Mouse (Mus musculus) kidney, embryonic 14.5 days (tissue): ENCODE results near the gene Chst1. TPM values are rescaled to one million over a fixed set of nuclear protein-coding genes. Genes with fewer than 3 reads are reported as not detected.

Source experiments
- ATAC-seq: fragments of 200-750 bp; cut with Nextera tagmentation; 2 replicates; pipeline ENCODE4 v1.8.0; 2017; ENCODE audit warnings: moderate number of reproducible peaks, mild to moderate bottlenecking, moderate TSS enrichment, moderate library complexity; ENCODE audit not compliant: low FRiP score, low TSS enrichment
- H3K27ac ChIP-seq: fragments of 300-500 bp; sonication (generic); 2 replicates; pipeline ENCODE4 v1.5.1; 2014; ENCODE audit warnings: low read depth, mild to moderate bottlenecking, low read length, moderate library complexity, mixed read lengths
- H3K27me3 ChIP-seq: fragments of 300-500 bp; sonication (generic); 2 replicates; pipeline ENCODE4 v1.6.1; 2014; ENCODE audit warnings: mild to moderate bottlenecking, low read length; ENCODE audit not compliant: control insufficient read depth, insufficient read depth
- H3K36me3 ChIP-seq: fragments of 300-500 bp; sonication (generic); 2 replicates; pipeline ENCODE4 v1.6.1; 2014; ENCODE audit warnings: low read length, mixed read lengths; ENCODE audit not compliant: control insufficient read depth, insufficient read depth
- H3K4me1 ChIP-seq: fragments of 300-500 bp; sonication (generic); 2 replicates; pipeline ENCODE4 v1.6.1; 2014; ENCODE audit warnings: low read length, mixed read lengths; ENCODE audit not compliant: control insufficient read depth, insufficient read depth
- H3K4me2 ChIP-seq: fragments of 300-500 bp; sonication (generic); replicated peaks from 2 replicates; pipeline ENCODE4 v1.6.1; 2014; ENCODE audit warnings: low read depth, mild to moderate bottlenecking, low read length
- H3K4me3 ChIP-seq: fragments of 300-500 bp; sonication (generic); 2 replicates; pipeline ENCODE4 v1.5.1; 2014; ENCODE audit warnings: mild to moderate bottlenecking, low read length
- H3K9ac ChIP-seq: fragments of 300-500 bp; sonication (generic); 2 replicates; pipeline ENCODE4 v1.6.1; 2014; ENCODE audit warnings: low read depth, mild to moderate bottlenecking, low read length, moderate library complexity
- H3K9me3 ChIP-seq: fragments of 300-500 bp; sonication (generic); 2 replicates; pipeline ENCODE4 v1.6.1; 2016; ENCODE audit warnings: low read length; ENCODE audit not compliant: control insufficient read depth
- WGBS: fragments of 180-500 bp; shearing (Covaris S2); extraction: QIAGEN DNeasy Blood & Tissue Kit; methylation state at CpG from one replicate; pipeline ENCODE4 v1.1.7; 2014; 5-methylcytosine and 5-hydroxymethylcytosine counted together
- polyA plus RNA-seq: library from polyadenylated mRNA; unstranded; fragments of >200 nt; fragmentation: Nextera tagmentation; extraction: Ambion mirVana; gene quantifications from 2 replicates; pipeline ENCODE4 v1.2.1, GENCODE M21; 2014

Chst1 gene
- polyA plus RNA-seq, 1 experiment from 2014 or later, result 6.4 TPM

DNA sequence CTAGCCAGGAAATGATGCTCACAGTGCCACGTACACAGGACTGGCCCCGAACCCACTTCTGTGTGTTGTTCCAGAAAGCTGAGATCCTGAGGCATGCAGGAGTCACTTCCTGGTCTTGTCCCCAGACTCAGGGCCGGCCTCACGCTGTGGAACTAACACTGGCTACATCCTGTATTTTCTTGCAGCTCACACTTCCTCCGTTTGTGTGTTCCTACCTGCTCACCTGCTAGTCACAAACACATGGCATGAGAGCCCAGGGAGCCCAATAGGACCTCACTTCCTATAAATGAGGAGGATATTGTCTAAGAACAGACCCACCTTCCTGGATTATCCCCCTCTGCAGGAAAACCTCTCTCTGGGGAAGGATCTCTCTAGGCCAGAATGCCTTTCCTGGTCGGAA, 18.5 kb downstream of the Chst1 start:
- Histone ChIP-seq H3K9ac (no peak overlapping the region), H3K4me2 (no peak overlapping the region), H3K9me3 (no peaks in the 10 kb centered on the region), H3K36me3 (peaks cover 3% of the 10 kb centered on the region; the same call in 1 of the 2 replicates), H3K27me3 (no peaks in the 10 kb centered on the region), H3K27ac (no peak overlapping the region), H3K4me3 (no peak overlapping the region), H3K4me1 (no peaks in the 10 kb centered on the region)
- no peak for ATAC-seq
- WGBS, result 60% methylated on average over 6 of the region's 6 CpGs

- ATAC-seq, result no peak
These were observed 28.1 kb downstream of the Chst1 start for GRCm38 (mm10) chr2:92627633-92628032.

GRCm38 (mm10) chr2:92630799-92631198, 31.3 kb downstream of the Chst1 start:
- ATAC-seq, result no peak
- no peak overlapping the region for H3K9ac ChIP-seq
- H3K4me2 ChIP-seq, result no peak overlapping the region
- no peaks in the 10 kb centered on the region for H3K36me3 ChIP-seq
- no peaks in the 10 kb centered on the region for H3K4me1 ChIP-seq
- no peaks in the 10 kb centered on the region for H3K9me3 ChIP-seq
- no peak overlapping the region for H3K4me3 ChIP-seq
- no peak overlapping the region for H3K27ac ChIP-seq
- 93% methylated on average over 11 of the region's 11 CpGs for WGBS
- no peaks in the 10 kb centered on the region for H3K27me3 ChIP-seq

More at GRCm38 (mm10) chr2:92627633-92628032, 28.1 kb downstream of the Chst1 start:
- Histone ChIP-seq H3K4me3 (no peak overlapping the region), H3K4me1 (no peaks in the 10 kb centered on the region), H3K9me3 (no peaks in the 10 kb centered on the region), H3K27ac (no peak overlapping the region), H3K27me3 (no peaks in the 10 kb centered on the region), H3K36me3 (no peaks in the 10 kb centered on the region), H3K9ac (no peak overlapping the region), H3K4me2 (no peak overlapping the region)
- 67% methylated on average over 2 of the region's 2 CpGs for WGBS

DNA sequence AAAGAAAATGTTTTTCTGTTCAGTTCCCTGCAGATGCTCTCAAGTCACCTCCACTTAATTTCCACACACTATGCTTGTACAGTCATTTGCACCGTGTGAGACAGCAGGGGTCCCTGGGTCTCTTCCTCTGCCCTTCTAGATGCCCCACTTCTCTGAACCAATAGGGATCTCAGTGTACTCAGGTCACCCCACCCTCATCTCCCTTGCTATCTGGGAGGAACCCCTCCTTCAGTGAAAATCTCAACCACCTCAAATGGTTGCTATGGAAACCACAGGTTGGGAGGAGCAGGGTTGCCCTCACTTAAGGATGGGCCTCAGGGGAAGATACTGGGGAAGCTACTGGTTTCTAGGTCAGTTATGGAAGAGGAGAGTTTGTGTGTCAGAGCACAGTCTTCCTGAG, 32.5 kb downstream of the Chst1 start:
- no peaks in the 10 kb centered on the region for H3K4me1 ChIP-seq
- no peak overlapping the region for H3K27ac ChIP-seq
- no peak for ATAC-seq
- H3K9me3 ChIP-seq, result no peaks in the 10 kb centered on the region
- H3K36me3 ChIP-seq, result no peaks in the 10 kb centered on the region
- WGBS, result 48% methylated on average over 1 of the region's 1 CpGs
- no peak overlapping the region for H3K9ac ChIP-seq
- no peak overlapping the region for H3K4me2 ChIP-seq
- no peak overlapping the region for H3K4me3 ChIP-seq
- no peaks in the 10 kb centered on the region for H3K27me3 ChIP-seq

DNA sequence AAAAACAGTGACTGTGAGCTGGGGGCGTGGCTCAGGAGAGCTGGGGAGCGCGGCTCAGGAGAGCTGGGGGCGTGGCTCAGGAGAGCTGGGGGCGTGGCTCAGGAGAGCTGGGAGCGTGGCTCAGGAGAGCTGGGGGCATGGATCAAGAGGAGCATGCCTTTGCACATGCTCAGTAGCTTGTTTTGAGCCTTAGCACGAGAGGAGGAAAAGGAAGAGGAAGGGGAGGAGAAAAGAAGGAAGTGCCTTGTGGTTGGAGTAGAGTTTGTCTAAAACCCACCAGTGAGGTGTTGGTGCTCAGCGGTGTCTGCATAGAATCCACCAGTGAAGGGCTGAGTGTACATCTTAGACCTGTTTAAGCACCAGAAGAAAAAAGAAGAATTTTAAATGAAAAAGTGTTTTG, 41.0 kb downstream of the Chst1 start:
- ATAC-seq, result no peak
- Histone ChIP-seq H3K27ac (no peak overlapping the region; the same call in 1 of the 2 replicates), H3K4me2 (no peak overlapping the region), H3K4me1 (peaks cover 7% of the 10 kb centered on the region), H3K36me3 (no peaks in the 10 kb centered on the region), H3K9me3 (no peaks in the 10 kb centered on the region), H3K9ac (no peak overlapping the region), H3K4me3 (no peak overlapping the region), H3K27me3 (no peaks in the 10 kb centered on the region)
- 21% methylated on average over 8 of the region's 8 CpGs for WGBS

- H3K4me2 ChIP-seq, result no peak overlapping the region
- H3K27me3 ChIP-seq, result no peaks in the 10 kb centered on the region
- no peaks in the 10 kb centered on the region for H3K36me3 ChIP-seq
- no peak overlapping the region for H3K4me3 ChIP-seq
- ATAC-seq, result peak; percentile 69; the same call in 1 of the 2 replicates
- 33% methylated on average over 7 of the region's 7 CpGs for WGBS
- H3K4me1 ChIP-seq, result peaks cover 18% of the 10 kb centered on the region
- peak overlapping the region; percentile 66; the same call in 1 of the 2 replicates for H3K27ac ChIP-seq
- H3K9me3 ChIP-seq, result no peaks in the 10 kb centered on the region
- H3K9ac ChIP-seq, result no peak overlapping the region
These were observed 46.0 kb downstream of the Chst1 start for GRCm38 (mm10) chr2:92645282-92646037.

DNA sequence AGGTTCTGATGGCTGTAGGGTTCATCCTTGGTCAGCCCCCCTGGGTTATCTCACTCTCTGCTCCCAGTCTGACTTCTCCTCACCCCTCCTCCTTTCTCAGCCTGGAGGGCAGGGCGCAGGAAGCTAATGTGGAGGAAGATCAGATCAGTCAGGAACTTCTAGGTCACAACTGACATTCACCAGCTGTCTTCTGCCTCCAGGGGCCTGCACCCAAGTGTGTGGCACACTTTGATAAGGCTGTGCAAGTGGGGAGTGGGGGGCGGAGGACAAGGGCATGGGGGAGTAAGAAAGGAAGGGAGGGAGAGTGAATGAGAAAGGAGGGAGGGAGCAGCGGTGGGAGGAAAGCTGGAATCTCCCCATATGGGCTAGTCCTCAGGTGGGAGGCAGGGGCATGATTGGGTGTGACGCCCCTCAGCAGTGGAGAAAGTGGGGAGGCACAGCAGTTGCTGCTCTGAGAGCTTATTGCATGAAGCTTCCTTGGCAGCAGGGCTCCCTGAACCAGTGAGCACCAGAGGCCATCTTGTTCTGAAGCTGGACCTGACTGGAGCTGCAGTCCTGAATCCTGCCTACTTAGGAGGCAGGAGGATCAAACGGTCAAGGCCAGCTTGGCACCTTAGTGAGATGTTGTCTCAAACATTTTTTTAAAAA, 49.8 kb downstream of the Chst1 start:
- Histone ChIP-seq H3K27ac (no peak overlapping the region), H3K4me3 (no peak overlapping the region), H3K9ac (no peak overlapping the region), H3K4me1 (peaks cover 18% of the 10 kb centered on the region), H3K27me3 (no peaks in the 10 kb centered on the region), H3K4me2 (no peak overlapping the region), H3K9me3 (no peaks in the 10 kb centered on the region), H3K36me3 (no peaks in the 10 kb centered on the region)
- peak; percentile 20; the same call in 1 of the 2 replicates for ATAC-seq
- 28% methylated on average over 5 of the region's 5 CpGs for WGBS

DNA sequence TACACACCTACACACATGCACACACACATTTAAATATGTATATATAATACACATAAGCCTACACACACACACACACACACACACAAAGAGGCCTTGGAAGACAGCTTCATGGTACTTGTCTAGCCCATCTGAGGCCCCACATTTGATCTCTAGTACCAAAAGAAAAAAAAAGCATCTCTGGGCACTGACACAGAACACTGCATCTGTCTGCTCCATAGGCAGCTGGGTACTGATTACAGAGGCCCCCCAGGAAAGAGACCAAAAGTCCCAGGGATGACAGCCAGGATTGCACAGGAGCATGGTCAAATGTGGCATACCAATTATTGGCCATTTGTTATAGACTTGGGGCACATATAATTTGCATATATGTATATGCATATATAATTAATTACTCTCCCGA, 50.9 kb downstream of the Chst1 start:
- H3K27me3 ChIP-seq, result no peaks in the 10 kb centered on the region
- no peak overlapping the region for H3K9ac ChIP-seq
- no peak overlapping the region for H3K4me3 ChIP-seq
- H3K9me3 ChIP-seq, result no peaks in the 10 kb centered on the region
- ATAC-seq, result no peak
- 65% methylated on average over 1 of the region's 1 CpGs for WGBS
- H3K4me1 ChIP-seq, result peaks cover 11% of the 10 kb centered on the region
- H3K4me2 ChIP-seq, result no peak overlapping the region
- H3K27ac ChIP-seq, result no peak overlapping the region
- H3K36me3 ChIP-seq, result no peaks in the 10 kb centered on the region

GRCm38 (mm10) chr2:92651294-92651816, 51.8 kb downstream of the Chst1 start:
- Histone ChIP-seq H3K9ac (no peak overlapping the region), H3K9me3 (no peaks in the 10 kb centered on the region), H3K27me3 (no peaks in the 10 kb centered on the region), H3K4me3 (no peak overlapping the region), H3K36me3 (no peaks in the 10 kb centered on the region), H3K4me1 (peaks cover 7% of the 10 kb centered on the region; the same call in 1 of the 2 replicates), H3K4me2 (no peak overlapping the region), H3K27ac (no peak overlapping the region)
- ATAC-seq, result no peak
- WGBS, result 86% methylated on average over 7 of the region's 7 CpGs
